Mouse (Mus musculus): ENCODE measurements around the gene Ptcd3. TPM values are rescaled to one million over a fixed set of nuclear protein-coding genes. Genes with fewer than 3 reads are reported as not detected.
A peak's percentile ranks its signal among the peaks of the same experiment; 100 is the strongest.

Ptcd3 gene
- polyA plus RNA-seq, 1 experiment: 23.6 TPM

DNA sequence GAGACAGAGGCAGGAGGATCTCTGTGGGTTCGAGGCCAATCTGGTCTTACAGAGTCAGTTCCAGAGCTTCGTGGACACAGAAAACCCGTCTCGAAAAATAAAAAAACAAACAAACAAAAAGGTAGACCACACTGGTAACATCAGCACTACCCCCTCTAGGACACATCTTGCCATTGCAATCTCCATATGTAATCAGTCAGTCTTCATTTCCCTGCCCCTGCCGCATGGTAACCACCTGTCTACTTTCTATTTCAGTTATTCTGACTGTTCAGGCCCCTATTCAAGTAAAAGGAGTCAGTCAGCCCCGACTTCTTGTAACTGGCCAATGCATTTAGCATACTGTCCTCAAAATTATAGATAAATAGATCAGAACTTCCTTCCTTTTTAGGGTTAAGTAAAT, 1.3 kb upstream of the Ptcd3 start:
- Histone ChIP-seq H3ac (ENCODE audit: control insufficient read depth, insufficient read length, low read depth) (no peak overlapping the region), H3K4me3 (ENCODE audit: insufficient read depth, poor library complexity, severe bottlenecking) (peak overlapping the region; percentile 65), H3K79me2 (ENCODE audit: control insufficient read depth, insufficient read depth) (peaks cover 76% of the 10 kb centered on the region), H3K79me3 (ENCODE audit: low read depth) (peaks cover 54% of the 10 kb centered on the region), H3K36me3 (ENCODE audit: control insufficient read depth, insufficient read depth) (peaks cover 46% of the 10 kb centered on the region), H3K27me3 (ENCODE audit: control insufficient read depth, insufficient read depth, insufficient read length) (no peaks in the 10 kb centered on the region)
- TF ChIP-seq MYOD1 (IDR thresholded peaks at IDR 0.05; ENCODE audit: control insufficient read depth, insufficient read length, low read depth): no peak
- no peak for TF ChIP-seq MAX (IDR thresholded peaks at IDR 0.05)

DNA sequence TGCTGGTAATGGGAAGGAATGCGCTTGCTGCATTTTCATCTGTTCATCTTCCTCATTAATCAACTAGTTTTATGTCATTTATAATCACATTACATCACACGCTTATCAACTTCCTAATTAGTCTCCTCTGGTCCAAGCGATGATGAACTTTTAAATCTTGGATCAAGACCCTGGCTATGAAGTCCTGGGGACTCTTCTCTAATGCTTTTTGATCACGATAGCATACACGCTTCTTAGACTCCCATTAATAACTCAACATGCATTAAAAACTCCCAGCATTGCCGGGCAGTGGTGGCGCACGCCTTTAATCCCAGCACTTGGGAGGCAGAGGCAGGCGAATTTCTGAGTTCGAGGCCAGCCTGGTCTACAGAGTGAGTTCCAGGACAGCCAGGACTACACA, 834 bp upstream of the Ptcd3 start:
- Histone ChIP-seq H3K27me3 (ENCODE audit: control insufficient read depth, insufficient read depth, insufficient read length) (no peaks in the 10 kb centered on the region), H3K4me3 (ENCODE audit: insufficient read depth, poor library complexity, severe bottlenecking) (peak overlapping the region; percentile 65), H3K79me3 (ENCODE audit: low read depth) (peaks cover 54% of the 10 kb centered on the region), H3K79me2 (ENCODE audit: control insufficient read depth, insufficient read depth) (peaks cover 79% of the 10 kb centered on the region), H3ac (ENCODE audit: control insufficient read depth, insufficient read length, low read depth) (no peak overlapping the region), H3K36me3 (ENCODE audit: control insufficient read depth, insufficient read depth) (peaks cover 48% of the 10 kb centered on the region)
- TF ChIP-seq CTCF (IDR thresholded peaks at IDR 0.05; ENCODE audit: control insufficient read depth, insufficient read depth, insufficient read length): no peak
- TF ChIP-seq MYOG (IDR thresholded peaks at IDR 0.05; ENCODE audit: control insufficient read depth, extremely low read depth, insufficient read length): no peak
- TF ChIP-seq USF1 (IDR thresholded peaks at IDR 0.05; ENCODE audit: low read depth): no peak
- TF ChIP-seq CEBPB (IDR thresholded peaks at IDR 0.05; ENCODE audit: low read depth): no peak

DNA sequence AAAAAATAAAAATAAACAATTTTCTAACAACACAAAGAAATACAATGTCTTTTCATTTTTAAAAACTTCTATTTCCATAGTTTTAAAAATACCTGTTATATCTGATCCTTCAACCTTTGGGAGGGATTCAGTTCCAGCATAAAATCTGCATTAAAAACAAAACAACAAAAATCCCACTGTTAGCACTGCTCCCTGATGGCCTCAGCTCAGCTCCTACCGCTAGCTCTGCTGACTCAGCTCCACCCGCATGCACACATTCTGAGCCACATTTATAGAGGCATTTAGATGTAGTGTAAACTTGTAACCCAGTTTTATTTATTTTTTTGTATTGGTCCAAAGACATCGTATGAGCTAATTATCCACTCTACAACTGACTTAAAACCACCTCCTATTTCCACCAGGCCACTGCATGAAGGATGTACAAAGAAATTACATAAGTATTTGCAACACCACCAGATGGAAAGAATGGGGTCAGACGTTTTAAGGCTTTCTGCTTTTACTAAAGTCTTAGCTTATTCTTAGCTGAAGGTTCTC, 781 bp downstream of the Ptcd3 start:
- TF ChIP-seq CTCF (IDR thresholded peaks at IDR 0.05; ENCODE audit: control insufficient read depth, insufficient read depth, insufficient read length): no peak
- no peak for TF ChIP-seq MYOG (IDR thresholded peaks at IDR 0.05; ENCODE audit: control insufficient read depth, extremely low read depth, insufficient read length)
- TF ChIP-seq CEBPB (IDR thresholded peaks at IDR 0.05; ENCODE audit: low read depth): no peak
- TF ChIP-seq USF1 (IDR thresholded peaks at IDR 0.05; ENCODE audit: low read depth): no peak
- TF ChIP-seq MYOD1 (IDR thresholded peaks at IDR 0.05; ENCODE audit: control insufficient read depth, insufficient read length, low read depth): no peak
- Histone ChIP-seq H3K79me3 (ENCODE audit: low read depth) (peaks cover 54% of the 10 kb centered on the region), H3ac (ENCODE audit: control insufficient read depth, insufficient read length, low read depth) (peak overlapping the region; percentile 71), H3K79me2 (ENCODE audit: control insufficient read depth, insufficient read depth) (peaks cover 82% of the 10 kb centered on the region), H3K36me3 (ENCODE audit: control insufficient read depth, insufficient read depth) (peaks cover 54% of the 10 kb centered on the region), H3K4me3 (ENCODE audit: insufficient read depth, poor library complexity, severe bottlenecking) (peak overlapping the region; percentile 65), H3K27me3 (ENCODE audit: control insufficient read depth, insufficient read depth, insufficient read length) (no peaks in the 10 kb centered on the region)

DNA sequence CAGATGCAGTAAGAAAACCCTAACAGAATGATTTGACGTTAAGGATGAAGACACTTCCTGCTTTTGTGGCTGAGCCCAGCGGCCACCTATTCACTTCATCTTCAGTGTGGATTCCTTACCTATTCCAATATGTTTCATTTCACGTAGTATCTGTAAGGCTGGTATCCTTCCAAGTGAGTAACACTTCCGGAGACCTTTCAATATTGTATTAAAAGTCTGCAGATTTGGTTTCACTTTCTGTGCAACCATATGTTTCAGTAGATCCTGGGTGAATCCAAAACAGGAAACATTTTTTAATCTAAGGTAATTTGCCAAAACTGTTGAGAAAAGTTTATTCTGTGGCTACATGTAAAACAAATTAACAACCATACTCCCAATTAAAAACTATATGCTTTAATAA, 15.3 kb downstream of the Ptcd3 start:
- H3K79me2 ChIP-seq (ENCODE audit: control insufficient read depth, insufficient read depth): no peaks in the 10 kb centered on the region
- no peaks in the 10 kb centered on the region for H3K27me3 ChIP-seq (ENCODE audit: control insufficient read depth, insufficient read depth, insufficient read length)
- H3K36me3 ChIP-seq (ENCODE audit: control insufficient read depth, insufficient read depth): peaks cover 91% of the 10 kb centered on the region
- no peak for TF ChIP-seq MYOG (IDR thresholded peaks at IDR 0.05; ENCODE audit: control insufficient read depth, extremely low read depth, insufficient read length)
- TF ChIP-seq CTCF (IDR thresholded peaks at IDR 0.05; ENCODE audit: control insufficient read depth, insufficient read depth, insufficient read length): no peak
- TF ChIP-seq FOSL1 (IDR thresholded peaks at IDR 0.05; ENCODE audit: insufficient read depth, low read length, poor library complexity, severe bottlenecking): no peak
- TF ChIP-seq USF1 (IDR thresholded peaks at IDR 0.05; ENCODE audit: low read depth): no peak
- TF ChIP-seq MYOD1 (IDR thresholded peaks at IDR 0.05; ENCODE audit: control insufficient read depth, insufficient read length, low read depth): no peak
- no peak overlapping the region for H3K4me3 ChIP-seq (ENCODE audit: insufficient read depth, poor library complexity, severe bottlenecking)
- no peaks in the 10 kb centered on the region for H3K79me3 ChIP-seq (ENCODE audit: low read depth)
- H3ac ChIP-seq (ENCODE audit: control insufficient read depth, insufficient read length, low read depth): no peak overlapping the region

DNA sequence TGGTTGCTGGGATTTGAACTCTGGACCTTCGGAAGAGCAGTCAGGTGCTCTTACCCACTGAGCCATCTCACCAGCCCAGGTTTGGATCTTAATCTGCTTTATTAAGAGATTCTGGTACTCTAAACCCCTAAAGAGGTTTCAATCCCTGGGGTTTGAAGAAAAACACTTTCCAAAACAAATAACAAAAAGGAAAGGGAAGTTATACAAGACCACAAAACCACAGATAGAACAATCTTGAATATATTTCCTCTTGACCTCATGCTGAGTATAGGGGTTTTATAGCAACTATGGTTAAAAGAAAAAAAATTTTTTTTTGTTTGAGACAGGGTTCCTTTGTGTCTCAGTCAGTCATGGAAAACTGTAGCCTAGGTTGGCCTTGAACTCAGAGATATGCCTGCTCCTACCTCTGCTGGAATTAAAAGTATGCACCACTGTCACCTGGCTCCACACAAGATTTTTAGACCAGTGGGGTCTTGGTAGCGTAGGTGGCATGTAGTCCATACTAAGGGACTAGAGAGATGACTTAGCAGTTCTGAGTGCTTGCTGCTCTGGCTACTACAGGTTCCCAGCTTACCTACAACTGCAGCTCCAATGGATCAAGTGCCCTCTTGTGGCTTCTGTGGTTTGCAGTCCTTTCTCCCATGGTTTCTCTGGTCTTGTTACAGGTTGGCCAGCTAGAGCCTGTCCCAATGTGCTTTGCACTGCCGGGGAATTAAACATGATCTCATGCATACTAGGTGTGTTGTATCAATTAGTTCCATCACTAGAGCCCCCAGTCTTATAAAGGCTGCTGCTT, 30.4 kb downstream of the Ptcd3 start:
- TF ChIP-seq FOSL1 (IDR thresholded peaks at IDR 0.05; ENCODE audit: insufficient read depth, low read length, poor library complexity, severe bottlenecking): no peak
- TF ChIP-seq MYOD1 (IDR thresholded peaks at IDR 0.05; ENCODE audit: control insufficient read depth, insufficient read length, low read depth): no peak
- TF ChIP-seq CTCF (IDR thresholded peaks at IDR 0.05; ENCODE audit: control insufficient read depth, insufficient read depth, insufficient read length): no peak
- no peak for TF ChIP-seq CEBPB (IDR thresholded peaks at IDR 0.05; ENCODE audit: low read depth)
- no peak for TF ChIP-seq MAX (IDR thresholded peaks at IDR 0.05)
- no peak for TF ChIP-seq USF1 (IDR thresholded peaks at IDR 0.05; ENCODE audit: low read depth)
- TF ChIP-seq MYOG (IDR thresholded peaks at IDR 0.05; ENCODE audit: control insufficient read depth, extremely low read depth, insufficient read length): no peak
- no peak overlapping the region for H3K4me3 ChIP-seq (ENCODE audit: insufficient read depth, poor library complexity, severe bottlenecking)
- H3ac ChIP-seq (ENCODE audit: control insufficient read depth, insufficient read length, low read depth): no peak overlapping the region
- no peaks in the 10 kb centered on the region for H3K79me2 ChIP-seq (ENCODE audit: control insufficient read depth, insufficient read depth)
- peaks cover 74% of the 10 kb centered on the region for H3K36me3 ChIP-seq (ENCODE audit: control insufficient read depth, insufficient read depth)
- H3K79me3 ChIP-seq (ENCODE audit: low read depth): no peaks in the 10 kb centered on the region
- no peaks in the 10 kb centered on the region for H3K27me3 ChIP-seq (ENCODE audit: control insufficient read depth, insufficient read depth, insufficient read length)

DNA sequence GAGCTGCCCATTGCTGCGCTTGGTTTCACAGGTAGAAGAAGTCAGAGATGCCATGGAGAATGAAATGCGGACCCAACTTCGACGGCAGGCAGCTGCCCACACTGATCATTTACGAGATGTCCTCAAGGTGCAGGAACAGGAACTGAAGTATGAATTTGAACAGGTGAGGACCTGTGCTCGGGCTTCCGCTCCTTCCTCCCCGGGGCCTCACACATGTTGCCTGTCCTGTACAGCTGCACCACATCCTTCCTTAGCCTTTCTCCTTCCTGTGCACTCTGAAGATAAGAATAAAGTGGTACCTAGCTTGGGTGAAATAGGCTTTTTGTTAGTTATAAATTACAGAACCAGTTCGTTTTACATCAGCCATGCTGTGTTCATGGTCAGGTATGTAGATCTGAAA, 37.2 kb downstream of the Ptcd3 start:
- H3K27me3 ChIP-seq (ENCODE audit: control insufficient read depth, insufficient read depth, insufficient read length): no peaks in the 10 kb centered on the region
- H3K4me3 ChIP-seq (ENCODE audit: insufficient read depth, poor library complexity, severe bottlenecking): no peak overlapping the region
- no peaks in the 10 kb centered on the region for H3K79me2 ChIP-seq (ENCODE audit: control insufficient read depth, insufficient read depth)
- H3ac ChIP-seq (ENCODE audit: control insufficient read depth, insufficient read length, low read depth): no peak overlapping the region
- no peaks in the 10 kb centered on the region for H3K79me3 ChIP-seq (ENCODE audit: low read depth)
- peaks cover 75% of the 10 kb centered on the region for H3K36me3 ChIP-seq (ENCODE audit: control insufficient read depth, insufficient read depth)
- no peak for TF ChIP-seq MYOG (IDR thresholded peaks at IDR 0.05; ENCODE audit: control insufficient read depth, extremely low read depth, insufficient read length)
- no peak for TF ChIP-seq CEBPB (IDR thresholded peaks at IDR 0.05; ENCODE audit: low read depth)
- no peak for TF ChIP-seq USF1 (IDR thresholded peaks at IDR 0.05; ENCODE audit: low read depth)
- TF ChIP-seq MAX (IDR thresholded peaks at IDR 0.05): no peak
- no peak for TF ChIP-seq MYOD1 (IDR thresholded peaks at IDR 0.05; ENCODE audit: control insufficient read depth, insufficient read length, low read depth)
- no peak for TF ChIP-seq CTCF (IDR thresholded peaks at IDR 0.05; ENCODE audit: control insufficient read depth, insufficient read depth, insufficient read length)
- TF ChIP-seq FOSL1 (IDR thresholded peaks at IDR 0.05; ENCODE audit: insufficient read depth, low read length, poor library complexity, severe bottlenecking): no peak

Data from C2C12 (cell line).